Mouse (Mus musculus) cerebellum, adult 2 months (tissue): ENCODE measurements at regions not wholly inside any gene's neighbourhood (a gene's known extent, or its start where the extent isn't known, plus 50 kb on each side); places are given as distances from the start of the nearest gene placed in this dataset.

Experiments
- CTCF ChIP-seq: fragments of 200-500 bp; IDR thresholded peaks from 2 replicates; pipeline ENCODE4 v1.5.1; 2011; ENCODE audit warnings: low read depth, mild to moderate bottlenecking, control low read depth, low read length, moderate library complexity, borderline replicate concordance; ENCODE audit not compliant: insufficient read depth
- POLR2A ChIP-seq: fragments of 200-500 bp; IDR thresholded peaks from 2 replicates; pipeline ENCODE4 v1.6.1; 2011; ENCODE audit warnings: low read length, control low read depth, borderline replicate concordance; ENCODE audit not compliant: insufficient read depth

DNA sequence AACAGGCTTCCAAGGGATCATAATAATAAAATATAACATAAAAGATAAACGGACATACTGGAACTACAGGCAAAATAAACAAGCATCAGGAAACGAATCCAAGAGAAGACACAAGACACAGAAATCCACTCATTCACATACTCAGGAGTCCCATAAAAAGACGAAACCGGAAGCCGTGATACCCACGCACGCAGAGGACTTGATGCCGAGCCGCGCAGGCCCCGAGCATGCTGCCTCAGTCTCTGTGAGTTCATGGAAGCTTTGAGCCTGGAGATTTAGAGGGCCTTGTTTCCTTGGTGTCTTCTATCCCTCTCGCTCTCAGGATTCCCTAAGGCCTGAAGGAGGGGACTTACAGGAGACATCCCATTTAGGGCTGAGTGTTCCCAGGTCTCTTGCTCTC lies 57.3 kb upstream of the Dyrk2 start:
- no peak for TF ChIP-seq CTCF
- TF ChIP-seq POLR2A, result no peak
